Mouse (Mus musculus): ENCODE results near the gene Sumf1. TPM values are rescaled to one million over a fixed set of nuclear protein-coding genes. Genes with fewer than 3 reads are reported as not detected.

Sumf1 gene
- total RNA-seq (2022), result 10 to 100 TPM; 50.4 to 58.0 (median 51.8) TPM

DNA sequence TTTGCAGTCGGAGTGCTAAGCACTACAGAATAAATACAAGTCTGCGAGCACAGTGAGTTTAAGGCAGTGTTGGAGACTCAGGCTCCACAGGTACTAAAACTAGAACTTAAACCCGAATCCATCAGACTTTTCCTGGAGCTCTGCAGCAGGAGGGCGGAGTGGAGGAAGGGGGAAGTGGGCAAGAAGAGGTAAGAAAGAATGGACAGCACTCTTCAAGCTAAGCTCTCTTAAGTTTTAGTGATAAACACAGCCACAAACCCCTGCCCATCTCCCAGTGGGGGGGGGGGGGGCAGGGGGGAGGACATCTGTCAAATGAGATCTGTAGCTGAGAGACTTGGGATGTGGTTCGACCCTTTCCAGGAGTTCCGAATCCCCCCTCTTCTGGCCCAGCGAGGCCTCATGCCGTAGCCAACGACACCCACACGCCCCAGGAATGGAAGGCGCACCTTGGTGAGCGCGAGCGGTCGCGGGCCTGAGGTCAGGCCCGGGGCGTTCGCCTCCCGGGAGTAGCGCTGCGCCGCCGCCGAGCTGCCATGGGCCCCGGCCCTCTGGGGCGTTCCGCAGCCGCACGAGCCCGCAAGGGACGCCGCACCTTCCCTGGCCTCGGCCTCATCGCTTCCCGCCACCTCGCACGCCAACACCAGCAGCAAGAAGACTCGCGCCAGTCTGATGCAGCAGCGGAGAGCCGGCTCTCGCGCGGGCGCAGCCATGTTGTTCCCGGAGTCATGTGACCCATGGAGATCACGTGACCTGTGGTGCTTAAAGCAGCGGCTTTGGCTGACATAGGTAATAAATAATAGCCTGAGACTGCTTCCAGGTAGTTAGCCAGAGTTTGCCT, at the start of gene Sumf1:
Gene Sumf1 (minus strand): TSS at position 736 of the 838 bp plus-strand sequence.
- DNase-seq, result peak; percentile 83

- DNase-seq, result peak; percentile 67
These were observed 49.2 kb upstream of the Sumf1 start for GRCm38 (mm10) chr6:108234536-108234935.

DNA sequence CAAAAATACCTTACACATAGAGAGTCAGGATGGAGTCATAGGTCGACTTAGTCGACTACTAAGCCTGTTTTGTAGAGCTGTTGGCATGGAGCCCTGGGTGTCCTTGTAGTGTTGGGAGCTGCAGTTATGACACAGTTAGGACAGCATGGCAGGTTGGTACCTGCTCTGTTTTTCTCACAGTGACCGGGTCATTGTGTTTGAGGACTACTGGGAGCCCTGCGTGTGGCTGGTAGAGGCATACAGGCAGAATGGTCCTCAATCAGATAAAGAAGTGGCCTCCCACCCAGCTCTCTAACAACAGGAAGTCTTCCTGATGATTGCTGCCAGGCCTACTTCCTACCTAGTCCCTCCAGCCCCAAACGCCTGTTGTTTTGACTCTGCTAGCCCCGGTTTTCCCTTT, 47.7 kb upstream of the Sumf1 start:
- DNase-seq, result peak; percentile 88

DNA sequence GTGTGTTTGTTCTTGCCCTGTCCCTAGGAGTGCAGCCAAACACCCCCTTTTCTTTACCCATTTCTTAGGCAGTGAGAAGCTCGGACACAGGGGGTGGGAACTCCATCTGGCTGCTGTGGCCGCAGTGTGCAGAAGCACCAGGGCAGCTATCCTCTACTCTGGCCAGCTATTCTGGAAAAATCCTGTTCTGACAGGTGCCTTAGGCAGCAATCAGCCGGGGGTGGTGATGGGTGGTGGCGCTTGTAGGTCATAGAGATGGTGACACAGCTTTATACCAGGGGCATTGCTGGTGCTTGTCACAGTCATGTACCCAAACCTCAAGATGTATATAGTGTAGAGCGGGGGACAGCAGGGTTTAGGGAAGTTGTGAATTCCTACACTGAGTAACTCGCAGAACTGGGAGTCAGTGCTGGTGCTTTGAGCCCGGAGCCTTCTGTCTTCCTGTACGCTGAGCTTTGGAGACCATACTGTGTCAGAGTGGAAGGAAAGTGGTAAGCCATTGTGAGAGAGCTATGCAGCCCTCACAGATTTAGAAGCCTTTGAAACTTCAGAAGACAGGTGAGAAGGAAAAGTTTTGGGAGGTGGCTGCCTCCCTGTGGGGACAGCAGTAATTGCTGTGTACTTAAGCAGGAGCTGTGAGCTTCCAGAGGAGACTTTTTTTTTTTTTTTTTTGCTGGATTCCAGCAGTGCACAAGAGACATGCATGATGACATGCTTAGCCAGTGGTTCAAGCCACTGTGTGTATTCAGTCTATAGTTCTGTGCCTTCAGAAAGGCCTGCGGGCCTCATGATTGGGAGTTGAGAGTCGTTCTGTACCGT, 46.7 kb upstream of the Sumf1 start:
- no peak for DNase-seq

GRCm38 (mm10) chr6:108230608-108231007, 45.2 kb upstream of the Sumf1 start:
- no peak for DNase-seq

- DNase-seq, result no peak
These were observed 43.2 kb upstream of the Sumf1 start for GRCm38 (mm10) chr6:108228601-108229000.

DNA sequence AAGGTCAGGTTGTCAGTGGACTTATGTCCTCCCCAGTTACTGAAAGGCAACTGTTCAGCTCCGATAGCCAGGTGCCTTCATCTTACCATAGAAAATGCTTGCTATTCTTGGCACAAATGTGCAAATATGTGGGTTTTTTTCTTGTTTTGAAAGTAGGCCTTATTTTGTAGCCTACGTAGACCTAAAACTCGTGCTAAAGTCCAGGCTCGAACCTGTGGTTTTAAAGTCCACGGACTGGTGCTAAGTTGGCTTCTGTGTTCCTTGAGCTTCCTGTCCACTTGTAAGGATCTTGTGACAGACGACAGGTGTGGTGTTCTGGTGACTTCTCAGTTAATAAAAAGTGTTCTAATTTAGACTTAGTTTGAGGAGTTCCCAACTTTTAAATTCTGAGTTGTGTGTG, 42.7 kb upstream of the Sumf1 start:
- no peak for DNase-seq

DNA sequence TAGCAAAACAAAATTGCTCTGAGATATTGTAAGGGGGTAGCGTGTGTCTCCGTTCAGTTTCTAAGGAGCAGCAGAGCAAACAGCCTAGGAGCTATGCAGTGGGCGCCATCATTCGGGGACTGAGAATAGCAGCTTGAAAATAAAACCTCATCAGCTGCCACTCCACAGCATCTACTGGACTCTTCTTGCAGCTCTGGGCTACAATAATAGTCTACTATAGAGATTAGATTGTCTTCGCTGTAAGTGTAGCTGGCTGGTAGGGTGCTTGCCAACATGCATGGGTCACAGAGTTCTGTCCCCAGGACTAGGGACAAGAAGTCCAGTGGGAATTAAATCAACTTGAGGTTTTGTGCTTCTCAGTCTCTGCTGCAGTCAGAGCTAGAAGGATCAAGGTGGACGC, 42.1 kb upstream of the Sumf1 start:
- no peak for DNase-seq

DNA sequence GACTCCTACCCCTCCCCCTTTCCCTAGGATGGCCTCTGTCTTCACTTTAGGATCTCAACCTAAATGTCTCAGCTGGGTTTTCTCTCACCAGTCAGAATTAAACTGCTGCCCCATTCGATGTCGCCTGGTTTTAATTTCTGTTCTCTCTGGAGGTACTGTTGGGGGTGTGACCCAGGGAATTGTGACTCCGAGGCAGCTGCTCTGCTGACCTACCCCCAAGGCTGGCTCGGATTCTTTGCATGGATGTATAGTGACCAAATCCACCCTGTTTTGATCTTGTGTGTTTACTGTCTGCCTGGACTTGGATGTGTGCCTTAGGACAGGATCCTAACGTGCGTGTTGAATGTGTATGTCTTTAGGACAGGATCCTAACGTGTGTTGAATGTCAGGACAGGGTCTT, 40.8 kb upstream of the Sumf1 start:
- no peak for DNase-seq

GRCm38 (mm10) chr6:108225027-108225426, 39.6 kb upstream of the Sumf1 start:
- DNase-seq, result no peak

- DNase-seq, result no peak
These were observed 39.0 kb upstream of the Sumf1 start for GRCm38 (mm10) chr6:108224361-108224760.

DNA sequence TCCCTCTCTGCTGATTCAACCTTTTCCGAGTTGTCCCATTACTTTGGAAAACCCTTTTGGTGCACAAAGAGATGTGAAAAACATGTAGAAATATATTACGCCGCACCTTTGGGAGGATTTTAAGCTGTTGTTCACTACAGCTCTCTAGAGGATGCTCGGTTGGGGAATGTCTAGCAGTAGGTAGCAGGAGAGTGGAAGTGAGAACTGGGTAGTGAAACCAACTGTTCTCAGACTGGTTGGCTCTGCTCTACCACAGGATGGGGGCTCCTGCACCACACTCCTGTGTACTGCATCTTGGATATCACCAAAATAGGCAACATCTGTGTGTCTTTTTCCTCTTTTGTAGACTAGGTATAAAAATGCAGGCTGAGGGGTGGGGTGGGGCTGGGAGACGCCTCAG, 37.5 kb upstream of the Sumf1 start:
- DNase-seq, result no peak

GRCm38 (mm10) chr6:108222435-108222834, 37.1 kb upstream of the Sumf1 start:
- no peak for DNase-seq

DNA sequence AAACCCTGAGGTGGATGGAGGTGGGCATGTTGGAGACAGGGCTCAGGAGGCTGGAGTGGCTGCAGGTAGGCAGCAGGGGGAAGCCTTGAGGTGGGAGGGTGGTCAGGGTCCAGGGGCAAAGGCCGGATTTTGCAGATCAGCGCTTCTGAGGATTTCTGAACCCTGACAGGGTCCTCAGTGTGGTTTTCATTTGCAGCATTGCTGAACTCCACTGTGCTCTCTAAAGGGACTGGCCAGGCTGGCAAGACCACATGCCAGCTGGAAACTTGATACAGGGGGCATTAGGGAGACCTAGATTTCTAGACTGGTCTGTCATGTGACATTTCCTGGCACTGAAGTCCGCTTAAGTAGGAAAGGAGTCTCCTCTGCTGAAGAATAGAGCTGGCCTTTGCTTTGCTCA, 32.6 kb upstream of the Sumf1 start:
- no peak for DNase-seq

DNA sequence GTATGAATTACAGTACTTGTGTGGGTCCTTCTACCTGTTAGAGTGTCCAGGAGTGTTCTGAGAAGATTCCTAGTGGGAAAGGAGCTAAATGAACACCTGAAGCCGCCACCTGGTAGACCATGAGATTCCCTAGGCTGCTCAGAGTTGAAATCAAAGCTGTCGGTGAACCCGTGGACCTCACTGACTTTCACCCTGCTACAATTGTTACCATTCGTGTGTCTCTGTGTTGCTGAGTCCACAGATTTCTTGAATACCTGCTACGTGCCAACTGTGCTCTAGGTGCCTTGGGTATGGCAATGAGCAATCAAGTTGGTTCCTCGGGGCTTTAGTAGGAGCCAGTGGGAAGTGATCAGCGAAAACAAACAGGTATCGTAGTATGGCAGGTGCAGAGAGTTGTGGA, 31.4 kb upstream of the Sumf1 start:
- no peak for DNase-seq

- DNase-seq, result no peak
These were observed 30.7 kb upstream of the Sumf1 start for GRCm38 (mm10) chr6:108216091-108216490.

DNA sequence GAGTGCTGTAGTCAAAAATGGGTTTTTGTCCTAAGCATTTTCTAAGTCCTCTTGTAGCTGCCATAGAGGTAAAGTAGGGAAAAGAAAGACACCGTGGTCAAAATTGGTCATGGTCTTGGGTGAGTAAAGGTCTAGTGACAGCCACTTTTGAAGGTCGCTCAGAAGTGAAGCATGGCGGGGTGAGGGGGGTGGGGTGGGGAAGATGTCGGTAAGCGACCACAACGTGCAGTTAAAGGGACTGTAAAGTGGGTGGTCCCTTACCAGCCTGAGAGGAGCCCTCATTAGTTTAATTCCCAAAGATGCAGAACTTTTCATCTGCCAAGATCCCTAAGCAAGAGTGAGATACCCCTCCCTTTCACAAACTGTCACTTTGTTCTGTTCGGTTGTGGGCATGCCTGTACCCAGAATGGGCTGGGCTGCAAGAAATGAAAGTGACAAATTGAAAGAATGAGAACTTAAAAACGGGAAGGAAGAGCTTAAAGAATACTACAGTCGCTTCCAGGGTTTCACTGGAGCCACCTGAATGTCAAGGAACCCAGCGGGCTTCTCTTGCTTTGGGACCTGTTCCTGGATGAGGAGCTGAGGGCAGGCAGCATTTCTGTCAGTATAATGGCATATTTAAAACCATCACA, 29.0 kb upstream of the Sumf1 start:
- DNase-seq, result no peak

DNA sequence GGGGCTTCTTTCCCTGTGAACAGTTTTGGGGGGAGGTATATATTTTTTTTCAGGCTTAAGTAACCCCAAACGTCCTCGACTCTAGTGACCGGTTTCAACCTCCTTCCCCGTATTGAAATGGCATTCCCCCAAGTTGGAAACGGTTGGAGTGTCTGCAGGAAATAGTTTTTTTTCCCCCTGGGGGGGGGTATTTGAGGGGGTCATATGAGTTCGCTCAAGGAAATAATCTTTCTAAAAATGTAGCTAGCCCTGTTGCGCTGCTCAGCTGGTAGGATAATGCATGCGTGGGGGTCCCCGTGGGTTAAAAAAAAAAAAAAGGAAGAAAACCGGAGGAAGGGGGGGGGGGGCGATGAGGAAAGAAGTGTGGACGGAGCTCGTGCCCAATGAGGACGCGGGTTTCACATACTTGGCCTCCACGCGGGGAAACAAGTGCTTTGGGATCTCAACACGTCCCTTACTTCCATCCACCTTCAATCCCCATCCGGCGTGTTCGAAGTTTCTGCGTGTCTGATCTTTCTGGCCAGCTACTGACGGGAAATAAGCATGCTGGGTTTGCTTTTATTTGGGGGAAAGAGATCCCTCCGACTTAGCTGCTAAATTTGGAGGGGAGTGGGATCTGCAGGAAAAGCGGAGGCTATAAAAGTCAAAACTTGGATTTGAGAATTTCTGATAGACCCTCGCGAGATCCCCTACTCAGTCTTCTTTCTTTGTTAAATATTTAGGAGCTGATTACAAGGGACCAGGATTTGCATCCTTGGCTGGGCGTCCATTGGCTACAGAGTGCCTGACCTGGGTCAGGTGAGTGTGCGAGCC, 28.3 kb upstream of the Sumf1 start:
- no peak for DNase-seq

DNA sequence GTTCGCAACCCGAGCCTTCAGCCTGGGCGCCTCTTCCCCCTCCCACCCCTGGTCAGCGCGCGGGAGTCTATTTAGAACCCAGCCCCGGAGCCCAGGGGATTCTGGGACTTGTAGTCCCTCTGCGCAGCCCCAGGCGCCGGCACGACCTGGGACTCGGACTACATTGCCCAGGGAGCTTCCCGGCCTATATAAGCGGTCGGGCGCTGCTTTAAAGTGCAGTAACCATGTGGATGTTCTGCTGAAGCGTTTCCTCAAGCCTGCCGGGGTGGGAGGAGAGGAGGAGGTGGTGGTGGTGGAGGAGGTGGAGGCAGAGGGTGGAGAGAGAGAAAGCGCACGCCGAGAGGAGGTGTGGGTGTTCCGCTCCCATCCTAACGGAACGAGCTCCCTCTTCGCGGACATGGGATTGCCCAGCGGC, 27.5 kb upstream of the Sumf1 start, which contains the start of gene Itpr1:
Gene Itpr1 (plus strand): TSS at position 216 of the 415 bp plus-strand sequence.
- peak; percentile 99 for DNase-seq

GRCm38 (mm10) chr6:108211896-108212880, 26.8 kb upstream of the Sumf1 start:
- DNase-seq, result no peak
